Mouse (Mus musculus) limb, embryonic 12.5 days (tissue): ENCODE data around the gene Fam69b. TPM values are rescaled to one million over a fixed set of nuclear protein-coding genes. Genes with fewer than 3 reads are reported as not detected.

ENCODE experiments used
- ATAC-seq: fragments of 200-750 bp; cut with Nextera tagmentation; 2 replicates; pipeline ENCODE4 v1.8.0; 2017; ENCODE audit warnings: low read depth, moderate TSS enrichment; ENCODE audit not compliant: insufficient number of reproducible peaks, insufficient read depth, low FRiP score, low TSS enrichment
- H3K27ac ChIP-seq: fragments of 300-500 bp; sonication (generic); 2 replicates; pipeline ENCODE4 v1.5.1; 2016; ENCODE audit warnings: mild to moderate bottlenecking, moderate library complexity
- H3K27me3 ChIP-seq: fragments of 300-500 bp; sonication (generic); 2 replicates; pipeline ENCODE4 v1.6.1; 2016; ENCODE audit warnings: mild to moderate bottlenecking, moderate library complexity
- H3K36me3 ChIP-seq: fragments of 300-500 bp; sonication (generic); 2 replicates; pipeline ENCODE4 v1.6.1; 2016; ENCODE audit warnings: mild to moderate bottlenecking, moderate library complexity
- H3K4me1 ChIP-seq: fragments of 300-500 bp; sonication (generic); replicated peaks from 2 replicates; pipeline ENCODE4 v1.6.1; 2016
- H3K4me2 ChIP-seq: fragments of 300-500 bp; sonication (generic); 2 replicates; pipeline ENCODE4 v1.6.1; 2016; ENCODE audit warnings: mild to moderate bottlenecking, moderate library complexity
- H3K4me3 ChIP-seq: fragments of 300-500 bp; sonication (generic); replicated peaks from 2 replicates; pipeline ENCODE4 v1.5.1; 2016; ENCODE audit warnings: mild to moderate bottlenecking
- H3K9ac ChIP-seq: fragments of 300-500 bp; sonication (generic); replicated peaks from 2 replicates; pipeline ENCODE4 v1.6.1; 2016; ENCODE audit warnings: mild to moderate bottlenecking, moderate library complexity
- H3K9me3 ChIP-seq: fragments of 300-500 bp; sonication (generic); 2 replicates; pipeline ENCODE4 v1.6.1; 2016; ENCODE audit warnings: mild to moderate bottlenecking, moderate library complexity
- WGBS: fragments of 180-500 bp; shearing (Covaris S2); methylation state at CpG from one replicate; pipeline ENCODE4 v1.1.7; 2016; 5-methylcytosine and 5-hydroxymethylcytosine counted together
- polyA plus RNA-seq: library from polyadenylated mRNA; unstranded; fragments of >200 nt; fragmentation: Nextera tagmentation; extraction: Ambion mirVana; gene quantifications from 2 replicates; pipeline ENCODE4 v1.2.1, GENCODE M21; 2016

Fam69b gene
- polyA plus RNA-seq: 61.7 and 66.3 TPM in 2 replicates

DNA sequence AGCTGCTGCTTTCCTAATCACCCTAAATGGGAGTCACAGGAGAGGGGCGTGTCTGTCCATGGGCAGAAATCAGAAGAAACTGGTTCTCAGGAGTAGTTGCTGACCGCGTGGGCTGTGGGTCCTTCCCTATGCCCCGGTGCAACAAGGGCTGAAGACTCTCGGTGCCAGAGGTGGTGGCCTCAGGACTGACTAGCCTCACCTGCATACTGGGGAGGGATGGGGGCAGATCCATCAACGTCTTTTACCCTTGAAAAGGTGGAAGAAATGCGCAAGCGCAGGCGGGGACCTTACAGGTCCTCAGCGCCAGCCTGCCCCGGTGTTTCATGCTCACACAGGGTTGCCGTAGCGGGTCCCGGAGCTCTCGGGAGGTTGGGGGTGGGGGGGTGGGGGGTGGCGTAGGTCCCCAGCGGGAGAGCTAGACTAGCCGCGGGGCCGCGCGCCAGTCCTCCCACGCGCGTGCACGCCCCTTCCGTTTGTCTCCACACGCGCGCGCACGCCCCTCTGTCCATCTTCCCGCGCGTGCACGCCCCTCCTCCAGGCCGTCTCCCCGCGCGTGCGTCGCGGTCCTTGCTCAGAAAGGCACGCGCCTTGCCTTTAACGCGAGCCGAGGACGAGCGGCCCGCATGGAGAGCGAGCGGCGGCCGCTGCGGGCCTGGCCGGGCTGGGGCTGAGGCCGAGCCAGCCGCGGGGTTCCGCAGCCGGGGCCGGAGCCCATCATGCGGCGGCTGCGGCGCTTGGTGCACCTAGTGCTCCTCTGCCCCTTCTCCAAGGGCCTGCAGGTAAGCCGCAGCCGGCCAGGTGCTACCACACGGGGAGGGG, at the start of gene Fam69b:
Fam69b (plus strand) TSS at position 537 of the 819 bp plus-strand sequence.
- peak within 1 kb of the TSS; percentile 78 for H3K4me3 ChIP-seq
- peak within 1 kb of the TSS; percentile 88 for H3K4me2 ChIP-seq
- H3K36me3 ChIP-seq: peaks cover 12% of the 10 kb centered on the region; the same call in 1 of the 2 replicates
- H3K4me1 ChIP-seq: peaks cover 40% of the 10 kb centered on the region
- H3K9me3 ChIP-seq: no peaks in the 10 kb centered on the region
- peak within 1 kb of the TSS; percentile 45; the same call in 1 of the 2 replicates for H3K27ac ChIP-seq
- H3K9ac ChIP-seq: peak within 1 kb of the TSS; percentile 94
- peak; percentile 54 for ATAC-seq
- WGBS: 1% methylated on average over 70 of the region's 70 CpGs
- no peaks in the 10 kb centered on the region for H3K27me3 ChIP-seq

- H3K4me2 ChIP-seq: no peak within 1 kb of the TSS
- H3K4me3 ChIP-seq: no peak within 1 kb of the TSS
- H3K27ac ChIP-seq: peak within 1 kb of the TSS; percentile 64; the same call in 1 of the 2 replicates
- H3K9me3 ChIP-seq: no peaks in the 10 kb centered on the region
- peaks cover 11% of the 10 kb centered on the region for H3K4me1 ChIP-seq
- no peak within 1 kb of the TSS for H3K9ac ChIP-seq
- H3K27me3 ChIP-seq: no peaks in the 10 kb centered on the region; the same call in 1 of the 2 replicates
- no peaks in the 10 kb centered on the region for H3K36me3 ChIP-seq
- ATAC-seq: no peak
- WGBS: 92% methylated on average over 1 of the region's 1 CpGs
Observed at GRCm38 (mm10) chr2:26579714-26580113, 48.5 kb upstream of the Fam69b start, which contains the start of gene Egfl7. Gene Egfl7, plus strand, starts transcription at chr2:26580014.

DNA sequence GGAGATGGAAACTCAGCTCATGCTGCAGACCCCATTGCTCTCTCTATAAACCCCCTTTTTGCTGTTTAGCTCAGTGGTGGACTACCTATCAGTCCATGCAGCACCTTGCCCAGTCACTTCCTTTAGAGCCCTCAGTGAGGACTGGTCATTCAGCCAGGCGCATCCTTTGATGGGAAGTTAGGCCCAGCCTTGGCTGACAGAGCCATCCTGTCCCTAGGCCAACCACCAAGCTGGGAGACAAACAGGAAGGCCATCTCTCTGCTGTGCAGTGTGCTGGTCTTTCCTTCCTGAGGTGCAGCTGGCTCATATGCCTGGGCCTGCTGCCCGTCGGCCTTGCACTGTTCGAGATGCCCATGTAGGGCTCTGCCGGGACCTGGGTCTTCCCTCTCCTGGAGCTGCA, 47.5 kb upstream of the Fam69b start:
- Histone ChIP-seq H3K27ac (no peak overlapping the region), H3K4me2 (no peak overlapping the region), H3K4me3 (no peak overlapping the region), H3K27me3 (no peaks in the 10 kb centered on the region; the same call in 1 of the 2 replicates), H3K9ac (no peak overlapping the region), H3K4me1 (peaks cover 11% of the 10 kb centered on the region), H3K36me3 (no peaks in the 10 kb centered on the region), H3K9me3 (no peaks in the 10 kb centered on the region)
- ATAC-seq: no peak
- 93% methylated on average over 5 of the region's 5 CpGs for WGBS

DNA sequence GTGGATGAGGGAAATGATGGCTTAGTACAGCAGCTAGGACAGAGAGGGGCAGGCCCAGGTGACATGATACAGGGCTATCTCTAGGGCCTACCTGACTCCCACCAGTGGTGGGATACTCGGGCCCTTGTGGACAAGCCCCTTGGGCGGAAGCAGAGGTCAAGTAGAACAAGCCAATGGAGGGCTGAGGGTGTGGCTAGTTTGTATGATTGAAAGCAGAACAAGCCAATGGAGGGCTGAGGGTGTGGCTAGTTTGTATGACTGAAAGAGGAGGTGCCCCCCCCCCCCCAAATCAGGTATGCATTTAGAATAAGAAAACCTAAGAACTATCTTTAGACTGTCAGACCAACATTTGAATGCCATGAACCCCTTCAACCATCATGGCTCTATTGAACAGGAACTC, 46.1 kb upstream of the Fam69b start:
- Histone ChIP-seq H3K4me1 (peaks cover 20% of the 10 kb centered on the region), H3K36me3 (no peaks in the 10 kb centered on the region)

GRCm38 (mm10) chr2:26582741-26583140, 45.5 kb upstream of the Fam69b start:
- H3K27ac ChIP-seq: 0 out of 2 replicates have a peak overlapping the region, but pooled peaks have one; percentile 45
- H3K36me3 ChIP-seq: no peaks in the 10 kb centered on the region
- no peaks in the 10 kb centered on the region; the same call in 1 of the 2 replicates for H3K27me3 ChIP-seq
- no peak overlapping the region for H3K9ac ChIP-seq
- no peak for ATAC-seq
- no peak overlapping the region for H3K4me2 ChIP-seq
- H3K9me3 ChIP-seq: no peaks in the 10 kb centered on the region
- H3K4me3 ChIP-seq: no peak overlapping the region
- H3K4me1 ChIP-seq: peaks cover 24% of the 10 kb centered on the region
- WGBS: 73% methylated on average over 7 of the region's 7 CpGs

More for the DNA sequence above, 46.1 kb upstream of the Fam69b start:
- Histone ChIP-seq H3K27me3 (no peaks in the 10 kb centered on the region; the same call in 1 of the 2 replicates), H3K9ac (no peak overlapping the region), H3K4me2 (no peak overlapping the region), H3K27ac (no peak overlapping the region), H3K4me3 (no peak overlapping the region), H3K9me3 (no peaks in the 10 kb centered on the region)
- ATAC-seq: no peak
- 57% methylated on average over 2 of the region's 2 CpGs for WGBS

DNA sequence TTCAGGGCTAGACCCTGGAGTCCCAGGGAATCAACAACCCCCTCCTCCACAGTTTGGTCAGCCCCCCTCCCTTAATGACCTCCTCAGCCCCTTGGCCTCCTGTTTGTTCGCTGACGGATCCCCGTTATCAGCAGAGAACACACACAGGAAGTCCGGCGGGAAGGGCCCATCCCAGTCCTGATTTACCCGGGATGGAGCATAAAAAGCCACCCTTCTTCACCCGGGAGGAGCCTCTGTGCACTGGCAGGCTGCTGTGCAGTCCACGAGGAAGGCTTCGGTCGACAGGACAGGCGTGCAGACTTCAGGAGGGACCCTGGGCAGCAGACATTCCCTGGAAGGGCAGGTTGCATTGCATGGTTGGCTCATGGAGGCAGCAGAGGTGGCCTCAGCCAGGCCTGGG, 44.6 kb upstream of the Fam69b start:
- Histone ChIP-seq H3K27me3 (no peaks in the 10 kb centered on the region; the same call in 1 of the 2 replicates), H3K4me3 (peak overlapping the region; percentile 17), H3K4me2 (no peak overlapping the region), H3K36me3 (no peaks in the 10 kb centered on the region), H3K27ac (peak overlapping the region; percentile 45; the same call in 1 of the 2 replicates), H3K9ac (peak overlapping the region; percentile 31; the same call in 1 of the 2 replicates), H3K4me1 (peaks cover 20% of the 10 kb centered on the region), H3K9me3 (no peaks in the 10 kb centered on the region)
- ATAC-seq: no peak
- WGBS: 56% methylated on average over 11 of the region's 11 CpGs

- peak overlapping the region; percentile 65 for H3K4me3 ChIP-seq
- peak overlapping the region; percentile 72; the same call in 1 of the 2 replicates for H3K27ac ChIP-seq
- 0 out of 2 replicates have a peak overlapping the region, but pooled peaks have one; percentile 8 for H3K9ac ChIP-seq
- H3K27me3 ChIP-seq: no peaks in the 10 kb centered on the region; the same call in 1 of the 2 replicates
- 59% methylated on average over 6 of the region's 6 CpGs for WGBS
- H3K4me2 ChIP-seq: no peak overlapping the region
- H3K36me3 ChIP-seq: no peaks in the 10 kb centered on the region
- no peaks in the 10 kb centered on the region for H3K9me3 ChIP-seq
- ATAC-seq: no peak
- peaks cover 20% of the 10 kb centered on the region for H3K4me1 ChIP-seq
Observed at GRCm38 (mm10) chr2:26585713-26586112, 42.5 kb upstream of the Fam69b start.

- peaks cover 20% of the 10 kb centered on the region for H3K4me1 ChIP-seq
- 1% methylated on average over 63 of the region's 65 CpGs for WGBS
- peak within 1 kb of the TSS; percentile 72 for H3K27ac ChIP-seq
- no peaks in the 10 kb centered on the region for H3K36me3 ChIP-seq
- peak; percentile 85 for ATAC-seq
- peak within 1 kb of the TSS; percentile 72 for H3K4me2 ChIP-seq
- no peaks in the 10 kb centered on the region; the same call in 1 of the 2 replicates for H3K27me3 ChIP-seq
- peak within 1 kb of the TSS; percentile 65 for H3K4me3 ChIP-seq
- H3K9ac ChIP-seq: peak within 1 kb of the TSS; percentile 75
- H3K9me3 ChIP-seq: no peaks in the 10 kb centered on the region
Observed at GRCm38 (mm10) chr2:26586294-26587043, 41.8 kb upstream of the Fam69b start, which contains the start of gene Gm20532. Gene Gm20532, plus strand, starts transcription at chr2:26586639.

- WGBS: 5% methylated on average over 11 of the region's 11 CpGs
- peak overlapping the region; percentile 65 for H3K4me3 ChIP-seq
- H3K4me2 ChIP-seq: peak overlapping the region; percentile 72
- H3K36me3 ChIP-seq: peaks cover 5% of the 10 kb centered on the region; the same call in 1 of the 2 replicates
- H3K9ac ChIP-seq: peak overlapping the region; percentile 75
- H3K4me1 ChIP-seq: peaks cover 20% of the 10 kb centered on the region
- peak overlapping the region; percentile 66 for H3K27ac ChIP-seq
- no peaks in the 10 kb centered on the region; the same call in 1 of the 2 replicates for H3K27me3 ChIP-seq
- no peaks in the 10 kb centered on the region for H3K9me3 ChIP-seq
- no peak for ATAC-seq
Observed at GRCm38 (mm10) chr2:26587044-26587405, 41.2 kb upstream of the Fam69b start.

- no peak for ATAC-seq
- H3K36me3 ChIP-seq: peaks cover 16% of the 10 kb centered on the region
- H3K27ac ChIP-seq: no peak overlapping the region
- peak overlapping the region; percentile 9; the same call in 1 of the 2 replicates for H3K4me3 ChIP-seq
- peaks cover 20% of the 10 kb centered on the region for H3K4me1 ChIP-seq
- WGBS: 36% methylated on average over 4 of the region's 4 CpGs
- no peaks in the 10 kb centered on the region; the same call in 1 of the 2 replicates for H3K27me3 ChIP-seq
- peak overlapping the region; percentile 10; the same call in 1 of the 2 replicates for H3K4me2 ChIP-seq
- H3K9me3 ChIP-seq: no peaks in the 10 kb centered on the region
- H3K9ac ChIP-seq: peak overlapping the region; percentile 40
Observed at GRCm38 (mm10) chr2:26588573-26588972, 39.7 kb upstream of the Fam69b start.
